Mouse (Mus musculus) c-Kit-negative CD71-positive TER-119-positive erythroid progenitor cells, embryonic 14.5 days (primary cell): Measurements from ENCODE around the gene Tbc1d17.

Experiments
- DNase-seq: peaks from one replicate; pipeline ENCODE4 v3.0.0-alpha.2; 2013; ENCODE audit warnings: low read depth, low spot score

The Tbc1d17 gene

DNA sequence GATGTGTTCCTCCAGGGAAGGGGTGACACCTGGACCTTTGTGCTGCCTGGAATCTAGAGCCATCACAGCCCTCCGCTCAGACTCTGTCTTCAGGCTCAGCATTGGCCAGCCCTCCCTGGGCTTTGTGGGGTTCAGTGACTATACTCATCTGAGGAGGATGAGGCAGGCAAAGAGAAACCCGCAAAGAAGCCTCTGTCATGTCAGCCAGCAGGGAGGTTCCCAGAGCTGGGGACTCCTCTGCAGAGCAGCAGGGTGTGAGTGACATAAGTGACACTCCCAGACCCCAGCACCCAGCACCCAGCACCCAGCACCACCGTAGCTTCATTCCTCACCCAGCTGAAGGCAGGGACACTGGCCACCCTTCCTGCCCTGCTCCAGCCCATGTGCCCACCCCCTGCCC is 59.3 kb downstream of the Tbc1d17 start:
- no peak for DNase-seq
